Mouse (Mus musculus) limb, embryonic 14.5 days (tissue): Measurements from ENCODE around the gene Alox12b. TPM values are rescaled to one million over a fixed set of nuclear protein-coding genes. Genes with fewer than 3 reads are reported as not detected.

Experiments
- ATAC-seq: fragments of 200-750 bp; cut with Nextera tagmentation; 2 replicates; pipeline ENCODE4 v1.8.0; 2017; ENCODE audit warnings: low read depth, moderate number of reproducible peaks, moderate TSS enrichment; ENCODE audit not compliant: low FRiP score
- DNase-seq: peaks from one replicate; pipeline ENCODE4 v3.0.0-alpha.2; 2015; ENCODE audit warnings: low spot score
- H3K27ac ChIP-seq: fragments of 300-500 bp; sonication (generic); replicated peaks from 2 replicates; pipeline ENCODE4 v1.5.1; 2014; ENCODE audit warnings: low read depth, mild to moderate bottlenecking, low read length, moderate library complexity, mixed read lengths
- H3K27me3 ChIP-seq: fragments of 300-500 bp; sonication (generic); 2 replicates; pipeline ENCODE4 v1.6.1; 2014; ENCODE audit warnings: low read length, mixed read lengths; ENCODE audit not compliant: control insufficient read depth, insufficient read depth
- H3K36me3 ChIP-seq: fragments of 300-500 bp; sonication (generic); 2 replicates; pipeline ENCODE4 v1.6.1; 2014; ENCODE audit warnings: mild to moderate bottlenecking, low read length, moderate library complexity, mixed read lengths; ENCODE audit not compliant: control insufficient read depth, insufficient read depth
- H3K4me1 ChIP-seq: fragments of 300-500 bp; sonication (generic); 2 replicates; pipeline ENCODE4 v1.6.1; 2014; ENCODE audit warnings: antibody characterized with exemption, low read length, mixed read lengths; ENCODE audit not compliant: control insufficient read depth, insufficient read depth
- H3K4me2 ChIP-seq: fragments of 300-500 bp; sonication (generic); replicated peaks from 2 replicates; pipeline ENCODE4 v1.6.1; 2014; ENCODE audit warnings: low read depth, mild to moderate bottlenecking, low read length, moderate library complexity; ENCODE audit not compliant: severe bottlenecking
- H3K4me3 ChIP-seq: fragments of 300-500 bp; sonication (generic); replicated peaks from 2 replicates; pipeline ENCODE4 v1.5.1; 2014; ENCODE audit warnings: low read length
- H3K9ac ChIP-seq: fragments of 300-500 bp; sonication (generic); 2 replicates; pipeline ENCODE4 v1.6.1; 2014; ENCODE audit warnings: mild to moderate bottlenecking, low read depth, low read length, moderate library complexity; ENCODE audit not compliant: severe bottlenecking
- H3K9me3 ChIP-seq: fragments of 300-500 bp; sonication (generic); 2 replicates; pipeline ENCODE4 v1.6.1; 2016; ENCODE audit warnings: low read length; ENCODE audit not compliant: control insufficient read depth
- POLR2A ChIP-seq: fragments of 200-500 bp; IDR thresholded peaks from 2 replicates; pipeline ENCODE4 v1.8.0; 2012; ENCODE audit warnings: inconsistent platforms, mild to moderate bottlenecking, moderate library complexity, borderline replicate concordance; ENCODE audit not compliant: insufficient read depth, insufficient read length; ENCODE audit errors: extremely low read depth
- WGBS: fragments of 180-500 bp; shearing (Covaris S2); extraction: QIAGEN DNeasy Blood & Tissue Kit; methylation state at CpG from one replicate; pipeline ENCODE4 v1.1.7; 2014; 5-methylcytosine and 5-hydroxymethylcytosine counted together
- polyA plus RNA-seq, 2 experiments: library from polyadenylated mRNA; depleted of rRNA in 1 of 2; stranded (reverse) in 1 of 2; unstranded in 1 of 2; fragments of >200 nt; fragmentation: Nextera tagmentation in 1 of 2; extraction: Ambion mirVana in 1 of 2; gene quantifications; 2 replicates each; pipeline versions ENCODE4 v1.2.1 to v1.2.3; 2012 to 2014

The Alox12b gene
- polyA plus RNA-seq, 2 experiments = 0.24 to 0.83 TPM

GRCm38 (mm10) chr11:69153831-69154230 is 3.0 kb upstream of the Alox12b start:
- no peak for DNase-seq
- WGBS = 85% methylated on average over 8 of the region's 8 CpGs
- peaks cover 21% of the 10 kb centered on the region for H3K27me3 ChIP-seq

GRCm38 (mm10) chr11:69155351-69155750 is 1.4 kb upstream of the Alox12b start:
- no peak overlapping the region for H3K4me2 ChIP-seq
- H3K9me3 ChIP-seq = no peaks in the 10 kb centered on the region
- no peaks in the 10 kb centered on the region for H3K36me3 ChIP-seq
- no peaks in the 10 kb centered on the region for H3K4me1 ChIP-seq
- no peak overlapping the region for H3K4me3 ChIP-seq
- no peak for TF ChIP-seq POLR2A
- H3K27ac ChIP-seq = no peak overlapping the region
- 63% methylated on average over 1 of the region's 1 CpGs for WGBS
- ATAC-seq = no peak
- no peak for DNase-seq
- no peak overlapping the region for H3K9ac ChIP-seq
- peaks cover 21% of the 10 kb centered on the region for H3K27me3 ChIP-seq

More at GRCm38 (mm10) chr11:69153831-69154230, 3.0 kb upstream of the Alox12b start:
- TF ChIP-seq POLR2A = no peak
- Histone ChIP-seq H3K4me1 (no peaks in the 10 kb centered on the region), H3K9ac (no peak overlapping the region), H3K9me3 (no peaks in the 10 kb centered on the region), H3K4me3 (no peak overlapping the region), H3K27ac (no peak overlapping the region), H3K4me2 (no peak overlapping the region), H3K36me3 (no peaks in the 10 kb centered on the region)
- no peak for ATAC-seq

- 81% methylated on average over 12 of the region's 12 CpGs for WGBS
- ATAC-seq = no peak
- no peak overlapping the region for H3K9ac ChIP-seq
These were observed 12.5 kb downstream of the Alox12b start for GRCm38 (mm10) chr11:69169313-69169712.

DNA sequence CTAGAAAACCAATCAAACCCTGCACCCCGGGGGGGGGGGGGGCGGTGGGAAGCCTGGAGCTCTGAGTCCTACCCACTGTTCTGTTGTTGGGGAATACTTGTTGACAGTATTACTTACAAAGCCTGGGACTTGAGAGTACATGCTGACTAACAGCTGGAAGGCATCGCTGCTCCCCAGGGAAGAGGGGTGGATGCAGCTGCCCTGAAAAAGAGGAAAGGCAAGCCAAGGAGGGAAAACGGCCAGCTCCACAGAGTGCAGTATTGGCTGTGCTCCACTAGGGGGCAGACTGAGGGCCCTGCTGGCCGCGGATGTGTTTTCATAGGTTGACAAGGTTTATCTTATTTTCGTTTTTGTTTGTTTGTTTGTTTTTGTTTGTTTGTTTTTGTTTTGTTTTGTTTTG is 14.8 kb downstream of the Alox12b start:
- Histone ChIP-seq H3K27me3 (no peaks in the 10 kb centered on the region), H3K27ac (no peak overlapping the region), H3K4me2 (no peak overlapping the region), H3K4me1 (no peaks in the 10 kb centered on the region), H3K9me3 (no peaks in the 10 kb centered on the region), H3K9ac (no peak overlapping the region), H3K4me3 (no peak overlapping the region), H3K36me3 (no peaks in the 10 kb centered on the region)
- WGBS = 32% methylated on average over 7 of the region's 7 CpGs
- 0 out of 2 replicates have a peak, but pooled peaks have one; percentile 15 for TF ChIP-seq POLR2A
- DNase-seq = peak; percentile 67
- ATAC-seq = no peak

More at GRCm38 (mm10) chr11:69169313-69169712, 12.5 kb downstream of the Alox12b start:
- no peak for TF ChIP-seq POLR2A
- no peak for DNase-seq
- no peaks in the 10 kb centered on the region for H3K9me3 ChIP-seq
- no peaks in the 10 kb centered on the region for H3K4me1 ChIP-seq
- no peaks in the 10 kb centered on the region for H3K27me3 ChIP-seq
- H3K36me3 ChIP-seq = no peaks in the 10 kb centered on the region
- no peak overlapping the region for H3K4me3 ChIP-seq
- H3K27ac ChIP-seq = no peak overlapping the region
- no peak overlapping the region for H3K4me2 ChIP-seq

DNA sequence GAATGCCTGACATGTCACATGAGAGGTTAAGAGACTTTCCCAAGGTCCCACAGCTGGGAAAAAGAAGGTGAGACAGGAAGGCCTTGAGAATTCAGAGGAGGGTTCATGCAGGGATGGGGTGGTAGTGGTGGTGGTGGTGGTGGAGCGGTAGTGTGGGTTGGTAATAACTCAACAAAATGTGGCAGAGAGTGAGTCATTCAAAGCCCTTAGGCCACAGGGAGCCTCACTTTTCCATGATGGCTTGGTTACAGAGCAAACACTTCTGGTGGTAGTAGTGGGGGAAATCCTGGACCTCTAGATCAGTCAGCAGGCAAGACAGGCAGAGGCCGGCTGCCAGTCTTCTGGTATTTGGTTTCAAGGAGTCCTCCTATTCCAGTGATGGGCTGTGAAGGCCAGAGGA is 15.8 kb downstream of the Alox12b start:
- TF ChIP-seq POLR2A = no peak
- Histone ChIP-seq H3K27ac (no peak overlapping the region), H3K27me3 (no peaks in the 10 kb centered on the region), H3K36me3 (no peaks in the 10 kb centered on the region), H3K9ac (no peak overlapping the region), H3K4me2 (no peak overlapping the region), H3K9me3 (no peaks in the 10 kb centered on the region), H3K4me1 (no peaks in the 10 kb centered on the region), H3K4me3 (no peak overlapping the region)
- ATAC-seq (no peak), DNase-seq (no peak)
- WGBS = 67% methylated on average over 2 of the region's 2 CpGs

DNA sequence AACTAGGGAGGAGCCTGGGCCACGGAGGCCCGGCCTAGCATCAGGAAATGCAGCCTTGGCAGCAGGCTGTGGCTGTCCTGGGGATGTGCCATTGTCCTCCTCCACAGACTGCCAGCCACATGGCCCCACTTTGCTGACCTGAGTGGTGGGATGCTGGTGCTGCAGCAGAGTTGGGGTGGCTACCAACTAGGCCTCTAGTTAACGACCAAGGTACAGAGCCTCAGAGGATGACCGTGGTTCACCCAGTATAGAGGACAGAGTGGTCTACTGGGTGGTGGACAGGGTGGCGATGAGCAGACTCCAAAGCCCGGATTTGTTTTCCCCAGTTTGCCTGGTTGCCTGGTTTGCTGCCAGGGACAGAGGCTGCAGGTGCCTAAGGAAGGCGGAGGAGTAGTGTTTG is 17.9 kb downstream of the Alox12b start:
- Histone ChIP-seq H3K36me3 (no peaks in the 10 kb centered on the region), H3K4me3 (no peak overlapping the region), H3K4me2 (no peak overlapping the region), H3K27ac (no peak overlapping the region), H3K9me3 (no peaks in the 10 kb centered on the region), H3K27me3 (no peaks in the 10 kb centered on the region), H3K9ac (no peak overlapping the region), H3K4me1 (no peaks in the 10 kb centered on the region)
- no peak for ATAC-seq
- DNase-seq = no peak
- TF ChIP-seq POLR2A = no peak
- 83% methylated on average over 7 of the region's 7 CpGs for WGBS
